Mouse (Mus musculus): Measurements from ENCODE around the gene Thrb.

Gene Thrb

GRCm38 (mm10) chr14:17784207-17784806, 124.2 kb downstream of the Thrb start:
- no peak for DNase-seq (ENCODE audit: low spot score)

DNA sequence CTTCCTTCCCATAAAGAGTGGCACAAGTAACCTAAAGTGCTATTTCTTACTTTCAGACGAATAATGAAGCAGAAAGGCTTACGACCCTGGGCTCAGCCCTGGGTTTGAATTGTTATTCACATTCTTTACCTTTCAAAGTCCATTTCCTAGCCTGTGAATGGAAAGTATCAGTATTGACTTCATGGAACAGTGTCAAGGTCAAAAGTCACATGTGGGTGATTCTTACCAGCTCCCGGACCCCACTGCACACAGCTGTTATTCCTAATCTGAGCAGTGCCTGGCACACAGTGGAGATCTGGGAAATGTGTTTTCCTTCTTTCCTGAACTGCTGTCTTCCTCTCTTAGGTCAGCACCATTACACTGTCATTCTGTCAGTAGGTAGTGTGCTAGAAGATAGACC, 125.3 kb downstream of the Thrb start:
- no peak for DNase-seq (ENCODE audit: low spot score)

GRCm38 (mm10) chr14:17786249-17786648, 126.2 kb downstream of the Thrb start:
- no peak for DNase-seq (ENCODE audit: low spot score)

DNA sequence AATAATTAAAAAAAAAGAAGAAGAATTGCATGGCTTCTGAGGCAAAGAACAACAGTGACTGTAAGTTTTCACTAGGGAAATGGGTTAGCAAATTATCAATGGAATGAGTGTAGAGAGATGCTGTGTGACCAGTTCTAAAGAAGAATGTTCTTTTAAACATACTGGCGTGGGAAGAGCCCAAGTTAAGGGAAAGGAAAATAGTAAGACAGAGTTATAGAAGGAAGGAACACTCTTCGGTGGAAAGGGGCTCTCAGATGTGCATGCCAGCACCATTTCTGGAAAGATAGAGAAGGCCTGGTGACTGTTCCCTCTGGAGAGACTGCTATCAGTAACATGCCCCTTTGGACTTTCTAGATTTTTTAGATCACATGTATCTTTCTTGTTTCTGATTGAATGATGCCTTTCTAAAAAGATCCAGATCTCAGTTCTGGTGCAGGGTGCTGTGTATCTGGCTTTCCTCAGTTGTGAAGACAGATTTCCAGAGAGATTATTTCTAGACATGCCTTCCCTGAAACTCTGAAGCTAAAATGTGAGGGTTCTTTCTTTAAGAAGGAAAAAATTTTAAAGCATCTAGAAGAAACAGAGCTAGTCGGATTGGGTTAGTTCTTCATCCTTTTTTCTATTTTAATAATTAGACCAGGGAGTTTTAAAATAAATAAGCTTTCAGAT, 144.0 kb downstream of the Thrb start:
- DNase-seq (ENCODE audit: low spot score): no peak

GRCm38 (mm10) chr14:17811051-17811450, 151.0 kb downstream of the Thrb start:
- DNase-seq (ENCODE audit: low spot score): no peak

GRCm38 (mm10) chr14:17812414-17812813, 152.4 kb downstream of the Thrb start:
- DNase-seq (ENCODE audit: low spot score): no peak

- DNase-seq (ENCODE audit: low spot score): no peak
Measured at GRCm38 (mm10) chr14:17815103-17815502, 155.0 kb downstream of the Thrb start.

- DNase-seq (ENCODE audit: low spot score): no peak
Measured at GRCm38 (mm10) chr14:17818086-17818485, 158.0 kb downstream of the Thrb start.

DNA sequence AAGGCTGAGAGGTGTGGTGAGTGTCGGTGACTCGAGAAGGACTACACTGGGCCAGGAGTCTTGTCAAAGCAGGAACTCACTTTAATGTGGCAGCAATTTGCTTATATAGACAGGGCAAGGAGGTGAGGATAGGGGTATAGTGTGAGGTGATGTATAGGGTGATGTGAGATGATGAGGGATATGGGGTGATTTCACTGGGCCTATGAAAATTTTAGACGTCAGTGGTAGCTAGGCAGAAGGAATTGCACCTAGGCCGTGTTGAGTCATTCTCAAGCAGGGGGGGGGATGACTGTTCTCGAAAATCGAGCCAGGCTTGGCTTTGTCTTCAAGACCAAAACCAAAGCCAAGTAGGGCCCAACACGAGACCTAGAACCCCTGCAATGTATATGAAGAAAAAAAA, 162.7 kb downstream of the Thrb start:
- DNase-seq (ENCODE audit: low spot score): no peak

DNA sequence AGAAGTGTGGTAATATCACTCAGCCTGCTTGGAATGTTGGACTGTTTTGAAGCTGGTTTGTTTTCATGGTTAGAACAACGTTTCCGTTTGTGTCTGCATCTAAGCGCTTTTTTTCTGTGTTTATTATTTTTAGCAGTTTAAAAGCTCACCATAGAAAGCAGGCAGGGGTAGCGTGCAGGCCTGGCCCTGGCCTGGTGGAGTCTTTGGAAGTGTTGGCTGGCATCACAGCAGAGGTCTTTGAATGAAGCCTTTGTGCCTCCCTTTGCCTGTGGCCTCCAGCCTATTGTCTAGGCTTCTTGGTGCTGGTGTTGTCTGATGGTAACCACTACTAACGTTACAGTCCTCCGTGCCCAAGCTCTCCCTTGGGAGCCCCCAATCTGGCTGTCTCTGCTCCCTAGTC, 167.3 kb downstream of the Thrb start:
- no peak for DNase-seq (ENCODE audit: low spot score)

DNA sequence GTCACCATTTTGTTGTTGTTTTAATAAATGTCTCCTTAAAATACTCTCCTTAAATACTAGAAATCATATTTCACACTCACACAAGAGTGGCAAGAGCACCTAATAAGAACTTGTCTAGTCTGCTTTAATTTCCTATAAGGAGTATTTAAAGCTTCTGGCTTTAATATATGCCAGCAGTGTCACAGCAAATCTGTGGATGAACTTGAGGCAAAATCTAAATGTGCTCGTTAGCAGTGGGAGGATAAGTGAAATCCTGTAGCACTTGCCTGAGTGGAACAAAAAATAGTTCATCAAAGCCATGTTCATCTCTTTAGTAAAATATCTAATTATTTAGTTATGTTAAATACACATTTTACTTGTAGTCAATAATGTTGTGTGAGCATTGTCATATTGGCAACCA, 175.7 kb downstream of the Thrb start:
- DNase-seq (ENCODE audit: low spot score): no peak

DNA sequence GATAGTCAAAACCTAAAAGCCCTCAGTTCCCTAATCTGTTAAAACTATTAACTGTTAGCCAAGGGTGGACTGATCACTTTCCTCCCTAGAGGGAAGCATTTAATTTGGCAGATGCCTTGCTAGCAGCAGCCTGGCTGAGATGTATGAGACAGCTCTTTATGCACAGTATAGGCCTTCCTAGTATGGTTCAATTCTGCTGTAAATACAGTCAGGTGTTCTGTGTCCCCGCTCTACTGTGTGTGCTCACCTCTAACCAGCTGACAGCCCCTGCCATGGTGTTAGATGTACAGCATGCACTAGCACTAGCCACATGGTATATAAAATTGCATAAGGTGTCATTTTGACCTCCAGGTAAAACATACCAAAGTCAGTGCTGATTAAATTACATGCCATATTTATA, 176.7 kb downstream of the Thrb start:
- no peak for DNase-seq (ENCODE audit: low spot score)

- DNase-seq (ENCODE audit: low spot score): no peak
Measured at GRCm38 (mm10) chr14:17845003-17845697, 185.1 kb downstream of the Thrb start.

- no peak for DNase-seq (ENCODE audit: low spot score)
Measured at GRCm38 (mm10) chr14:17845871-17846270, 185.8 kb downstream of the Thrb start.

- no peak for DNase-seq (ENCODE audit: low spot score)
Measured at GRCm38 (mm10) chr14:17846700-17847099, 186.6 kb downstream of the Thrb start.

- no peak for DNase-seq (ENCODE audit: low spot score)
Measured at GRCm38 (mm10) chr14:17847211-17847610, 187.2 kb downstream of the Thrb start.

DNA sequence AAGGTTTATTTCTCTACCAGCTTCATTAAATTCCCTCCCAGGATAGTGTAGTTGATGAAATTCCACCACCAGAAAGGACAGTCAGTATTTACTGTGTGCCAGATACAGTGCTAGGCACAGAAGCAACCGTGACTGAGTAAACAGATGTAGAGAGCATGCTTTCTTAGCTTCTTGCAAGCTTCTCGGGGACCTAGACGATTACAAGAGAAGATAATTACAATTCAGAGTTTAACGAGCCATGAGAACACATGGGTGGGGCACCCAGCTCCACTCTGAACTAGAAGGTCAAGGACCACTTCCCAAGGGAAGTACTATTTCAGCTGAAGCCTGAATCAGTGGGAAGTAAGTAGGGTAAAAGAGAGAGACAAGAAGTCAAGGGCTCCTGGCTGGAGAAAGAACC, 190.3 kb downstream of the Thrb start:
- DNase-seq (ENCODE audit: low spot score): no peak

DNA sequence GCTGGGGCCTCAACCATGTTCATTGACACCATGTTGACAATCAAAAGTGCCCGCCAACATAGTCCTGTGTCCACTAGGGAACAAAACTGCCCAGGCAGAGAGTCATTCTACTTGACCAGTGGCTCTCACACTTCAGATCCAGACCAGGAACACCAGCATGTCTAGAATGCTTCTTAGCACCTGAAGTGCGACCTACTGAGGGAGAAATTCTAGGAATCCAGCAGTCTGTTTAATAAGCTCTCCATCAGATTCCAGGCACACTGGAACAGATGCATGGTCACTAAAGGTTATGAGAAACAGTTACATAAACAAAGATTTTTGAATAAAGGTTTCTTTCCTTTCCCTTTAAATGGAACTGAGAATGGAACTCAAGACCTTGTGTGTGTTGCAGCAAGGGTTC, 192.2 kb downstream of the Thrb start:
- no peak for DNase-seq (ENCODE audit: low spot score)

DNA sequence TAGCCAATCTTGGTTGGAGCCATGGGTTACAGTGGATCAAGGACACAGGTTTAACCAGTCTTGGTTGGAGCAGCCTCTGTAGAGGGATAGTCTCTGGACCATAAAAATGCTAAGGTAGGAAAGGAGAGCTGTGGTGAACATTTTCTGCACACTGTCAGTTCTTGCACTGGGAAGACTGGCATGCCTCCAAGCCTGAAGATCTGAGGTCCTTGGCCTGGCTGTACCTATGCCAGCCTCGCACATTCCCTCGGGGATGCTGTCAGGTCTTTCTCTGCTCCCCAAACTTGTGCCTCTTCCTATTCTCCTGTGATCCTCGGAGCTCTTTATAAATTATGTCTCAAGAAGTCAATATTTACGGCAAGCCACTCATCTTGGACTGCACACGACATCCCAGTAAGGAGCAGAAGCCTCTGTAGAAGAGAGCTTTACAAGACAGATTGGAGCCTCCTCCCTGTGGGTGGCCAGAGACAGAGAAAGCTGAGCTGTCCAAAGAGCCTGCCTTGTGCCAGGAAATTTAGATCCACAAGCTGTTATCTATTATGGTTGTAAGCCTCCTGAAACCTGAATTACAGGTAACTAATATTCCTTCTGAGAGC, 199.8 kb downstream of the Thrb start:
- no peak for DNase-seq (ENCODE audit: low spot score)

DNA sequence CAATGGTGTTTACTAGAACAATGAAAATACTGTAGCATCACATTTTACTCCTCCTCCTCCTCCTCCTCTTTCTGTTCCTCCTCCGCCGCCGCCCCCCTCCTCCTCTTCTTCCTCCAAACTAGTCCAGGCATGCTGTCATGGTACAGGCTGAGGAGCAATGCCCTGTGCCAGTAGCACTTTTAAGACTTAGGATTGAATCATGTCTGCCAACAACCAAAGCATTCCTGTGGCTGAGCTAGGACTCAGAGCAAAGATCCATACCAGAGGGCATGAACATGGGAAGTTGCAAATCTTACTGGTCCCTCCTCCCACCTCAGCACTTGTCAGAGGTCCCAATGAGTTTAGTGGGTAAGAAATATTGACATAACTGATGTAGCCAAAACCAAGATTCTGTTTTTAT, 202.6 kb downstream of the Thrb start:
- DNase-seq (ENCODE audit: low spot score): no peak

GRCm38 (mm10) chr14:17863701-17864320, 203.8 kb downstream of the Thrb start:
- DNase-seq (ENCODE audit: low spot score): no peak

DNA sequence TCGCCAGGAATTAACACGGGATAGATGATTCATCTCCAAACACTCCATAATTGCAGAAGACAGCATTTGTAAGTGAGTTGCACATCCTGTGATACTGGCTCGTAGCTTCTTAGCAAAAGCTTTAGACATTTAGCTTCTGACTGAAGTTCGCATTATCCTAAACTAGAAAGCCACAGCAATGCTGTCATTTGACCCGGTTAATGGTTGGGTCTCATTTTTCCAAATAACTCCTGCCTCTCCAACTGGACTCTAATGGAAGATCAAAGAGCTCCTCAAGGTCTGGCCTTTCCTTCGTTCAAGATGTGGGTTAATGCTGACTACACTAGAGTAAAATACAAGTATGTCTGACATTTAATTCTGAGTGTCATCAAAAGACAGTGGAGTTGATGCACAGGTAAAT, 208.3 kb downstream of the Thrb start:
- DNase-seq (ENCODE audit: low spot score): no peak

DNA sequence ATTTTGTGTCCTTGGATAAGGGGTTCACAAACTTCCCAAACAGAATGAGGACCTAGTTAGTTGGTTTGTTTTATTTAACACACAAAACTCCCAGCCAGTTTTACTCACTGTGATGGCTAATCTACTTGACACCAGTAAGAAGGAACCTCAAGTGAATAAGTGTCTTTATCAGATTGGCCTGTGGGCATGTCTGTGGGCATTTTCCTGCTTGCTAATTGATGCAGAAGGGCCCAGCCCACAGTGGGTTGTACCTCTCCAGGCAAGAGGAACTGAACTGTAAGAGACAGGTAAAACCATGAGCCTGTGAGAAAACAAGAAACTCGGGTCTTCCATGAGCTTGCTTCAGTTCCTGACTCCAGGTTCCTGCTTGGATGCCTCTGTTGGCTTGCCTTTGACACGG, 215.9 kb downstream of the Thrb start:
- DNase-seq (ENCODE audit: low spot score): no peak
